Mouse (Mus musculus) B cell, adult (primary cell): Measurements from ENCODE around the gene Gm42957. TPM values are rescaled to one million over a fixed set of nuclear protein-coding genes. Genes with fewer than 3 reads are reported as not detected.

ENCODE experiments used
- total RNA-seq: library from RNA; stranded (reverse); gene quantifications from 4 replicates; pipeline ENCODE4 v1.2.4, GENCODE M21; 2023; ENCODE audit not compliant: inconsistent age

Gm42957 gene
- 0.15 TPM in 1 of 4 replicates, not detected in the others for total RNA-seq

GRCm38 (mm10) chr3:96634928-96635879 is at the start of gene Gm42957, which contains the start of gene Pex11b:
Gene Gm42957, plus strand, starts transcription at chr3:96635474.
Gene Pex11b, plus strand, starts transcription at chr3:96635376.

GRCm38 (mm10) chr3:96593790-96594560 is 41.3 kb upstream of the Gm42957 start, which contains the start of gene Polr3gl:
Gene Polr3gl, minus strand, starts transcription at chr3:96594181.

GRCm38 (mm10) chr3:96596228-96596707 is 39.0 kb upstream of the Gm42957 start, which contains the start of gene Ankrd34a:
Gene Ankrd34a, plus strand, starts transcription at chr3:96596636.

GRCm38 (mm10) chr3:96600639-96601250 is 34.5 kb upstream of the Gm42957 start, which contains the start of gene Lix1l:
Gene Lix1l, plus strand, starts transcription at chr3:96601149.

GRCm38 (mm10) chr3:96629729-96630600 is 5.3 kb upstream of the Gm42957 start, which contains the start of gene Rbm8a:
Gene Rbm8a, plus strand, starts transcription at chr3:96629933.

GRCm38 (mm10) chr3:96645018-96645649 is 9.9 kb downstream of the Gm42957 start, which contains the start of gene Itga10:
Gene Itga10, plus strand, starts transcription at chr3:96645584.

GRCm38 (mm10) chr3:96669727-96670468 is 34.6 kb downstream of the Gm42957 start, which contains the start of gene Ankrd35:
Gene Ankrd35, plus strand, starts transcription at chr3:96670131.

GRCm38 (mm10) chr3:96696198-96696765 is 61.0 kb downstream of the Gm42957 start, which contains the start of gene Pias3:
Gene Pias3, plus strand, starts transcription at chr3:96696384.

Other genes with a start within 250 kb of the Gm42957 start
- gene BC107364, start 183.2 kb upstream of the Gm42957 start, total RNA-seq, result not detected in 4 replicates
- gene Hfe2, start 110.3 kb upstream of the Gm42957 start, total RNA-seq, result not detected in 4 replicates
- gene Txnip, start 77.5 kb upstream of the Gm42957 start, total RNA-seq, result 694 to 799 TPM (median 724 TPM) in 4 replicates
- gene Gm16253, start 58.5 kb upstream of the Gm42957 start, total RNA-seq, result 1.1 TPM in 1 of 4 replicates, not detected in the others
- gene Polr3gl, start 41.3 kb upstream of the Gm42957 start, total RNA-seq, result 29.5 to 38.6 TPM (median 30.7 TPM) in 4 replicates
- gene Ankrd34a, start 38.8 kb upstream of the Gm42957 start, total RNA-seq, result not detected in 4 replicates
- gene Lix1l, start 34.3 kb upstream of the Gm42957 start, total RNA-seq, result 0.32 to 0.42 TPM (median 0.38 TPM) in 4 replicates
- 89.8 to 108 TPM (median 92.8 TPM) in 4 replicates for gene Rbm8a, start 5.5 kb upstream of the Gm42957 start, total RNA-seq
- 21.1 to 26.9 TPM (median 23.2 TPM) in 4 replicates for gene Pex11b, start 98 bp upstream of the Gm42957 start, total RNA-seq
- 1.7 to 3.0 TPM (median 2.6 TPM) in 4 replicates for gene Itga10, start 10.1 kb downstream of the Gm42957 start, total RNA-seq
- 0.19 TPM in 1 of 4 replicates, not detected in the others for gene Ankrd35, start 34.7 kb downstream of the Gm42957 start, total RNA-seq
- 36.7 to 42.8 TPM (median 39.4 TPM) in 4 replicates for gene Pias3, start 60.9 kb downstream of the Gm42957 start, total RNA-seq
- gene Nudt17, start 73.1 kb downstream of the Gm42957 start, total RNA-seq, result 0.67 to 1.3 TPM (median 0.94 TPM) in 4 replicates
- gene Polr3c, start 92.2 kb downstream of the Gm42957 start, total RNA-seq, result 53.3 to 59.5 TPM (median 55.8 TPM) in 4 replicates
- gene Rnf115, start 92.2 kb downstream of the Gm42957 start, total RNA-seq, result 50.2 to 61.3 TPM (median 53.4 TPM) in 4 replicates
- not detected in 4 replicates for gene Pdzk1, start 193.8 kb downstream of the Gm42957 start, total RNA-seq
- 0.99 to 2.1 TPM (median 1.3 TPM) in 4 replicates for gene Cd160, start 193.9 kb downstream of the Gm42957 start, total RNA-seq